Mouse (Mus musculus): ENCODE measurements around the gene Akap8l.

GRCm38 (mm10) chr17:32365296-32365695 lies 14.9 kb upstream of the Akap8l start:
- TF ChIP-seq CTCF (IDR thresholded peaks at IDR 0.05; ENCODE audit: insufficient read depth, low read depth, low read length) (no peak), POLR2A (IDR thresholded peaks at IDR 0.05; ENCODE audit: insufficient read depth, low read depth, low read length) (no peak)

All from olfactory bulb, adult 2 months (tissue).